Mouse (Mus musculus): ENCODE results near the gene Prx.
A peak's percentile ranks its signal among the peaks of the same experiment; 100 is the strongest.

Gene Prx

GRCm38 (mm10) chr7:27499036-27499435 lies at the start of gene Prx:
Gene Prx, plus strand, starts transcription at chr7:27499324.
- DNase-seq (ENCODE audit: low read depth) = no peak

GRCm38 (mm10) chr7:27451359-27451758 lies 47.8 kb upstream of the Prx start:
- DNase-seq (ENCODE audit: low read depth) = no peak

GRCm38 (mm10) chr7:27452206-27452770 lies 46.8 kb upstream of the Prx start:
- DNase-seq (ENCODE audit: low read depth) = no peak

GRCm38 (mm10) chr7:27454461-27455121 lies 44.5 kb upstream of the Prx start:
- peak; percentile 51 for DNase-seq (ENCODE audit: low read depth)

- DNase-seq (ENCODE audit: low read depth) = no peak
Observed at GRCm38 (mm10) chr7:27455273-27455672, 43.9 kb upstream of the Prx start.

GRCm38 (mm10) chr7:27458614-27459013 lies 40.5 kb upstream of the Prx start:
- no peak for DNase-seq (ENCODE audit: low read depth)

DNA sequence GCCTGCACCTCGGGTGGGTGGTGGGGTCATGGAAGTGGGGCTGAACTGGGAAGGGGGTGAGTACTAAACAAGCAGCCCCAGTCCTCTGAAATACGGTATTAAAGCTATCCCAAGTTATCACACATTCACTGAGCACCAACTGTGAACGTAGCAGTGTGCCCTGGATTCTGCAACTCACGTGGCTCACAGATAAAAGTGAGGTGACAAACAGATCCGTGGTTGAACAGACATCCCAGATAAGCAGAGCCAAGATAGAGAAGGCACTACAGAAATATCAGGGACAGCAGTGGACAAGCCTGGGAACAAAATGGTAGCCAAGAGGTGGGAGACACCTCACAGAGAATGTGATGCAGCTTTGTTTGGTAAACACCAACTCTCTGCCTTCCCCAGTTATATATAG lies 39.5 kb upstream of the Prx start:
- no peak for DNase-seq (ENCODE audit: low read depth)

DNA sequence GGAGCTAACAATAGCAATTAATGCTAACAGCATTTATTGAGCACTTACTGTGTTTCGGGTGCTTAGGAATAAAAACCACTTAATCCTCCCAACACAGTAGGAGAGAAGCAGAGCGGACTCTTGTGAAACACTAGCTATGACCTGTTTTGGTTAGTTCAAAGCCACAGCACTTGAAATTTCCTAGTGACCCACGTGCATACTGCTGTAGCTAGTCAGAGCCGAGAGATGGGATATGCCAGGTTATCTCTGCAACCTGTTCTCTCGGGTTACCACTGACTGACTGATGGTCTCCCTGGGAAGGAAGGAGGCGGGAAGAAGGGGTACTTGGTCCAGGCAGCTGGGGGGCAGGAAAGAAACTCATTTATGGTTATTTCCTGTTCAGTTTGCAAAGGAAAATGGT lies 38.6 kb upstream of the Prx start:
- DNase-seq (ENCODE audit: low read depth) = no peak

DNA sequence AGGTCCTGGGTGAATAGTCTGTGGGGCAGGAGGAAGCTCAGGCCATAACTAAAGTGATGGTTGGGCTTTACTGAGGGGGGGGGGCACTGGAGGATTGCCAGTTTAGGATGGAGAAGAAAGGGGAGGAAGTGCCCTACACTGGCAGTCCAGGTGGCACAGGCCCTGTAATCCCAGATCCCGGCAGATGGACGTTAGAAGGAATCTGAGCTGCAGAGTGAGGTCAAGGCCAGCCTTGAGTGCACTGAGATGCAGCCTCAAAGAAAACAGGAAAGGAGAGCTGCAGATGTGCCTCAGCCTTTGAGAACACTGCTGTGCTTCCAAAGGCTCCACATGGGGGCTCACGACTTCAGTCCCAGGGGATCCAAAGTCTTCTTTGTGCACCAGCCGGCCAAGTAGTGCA lies 31.5 kb upstream of the Prx start:
- peak; percentile 40 for DNase-seq (ENCODE audit: low read depth)

DNA sequence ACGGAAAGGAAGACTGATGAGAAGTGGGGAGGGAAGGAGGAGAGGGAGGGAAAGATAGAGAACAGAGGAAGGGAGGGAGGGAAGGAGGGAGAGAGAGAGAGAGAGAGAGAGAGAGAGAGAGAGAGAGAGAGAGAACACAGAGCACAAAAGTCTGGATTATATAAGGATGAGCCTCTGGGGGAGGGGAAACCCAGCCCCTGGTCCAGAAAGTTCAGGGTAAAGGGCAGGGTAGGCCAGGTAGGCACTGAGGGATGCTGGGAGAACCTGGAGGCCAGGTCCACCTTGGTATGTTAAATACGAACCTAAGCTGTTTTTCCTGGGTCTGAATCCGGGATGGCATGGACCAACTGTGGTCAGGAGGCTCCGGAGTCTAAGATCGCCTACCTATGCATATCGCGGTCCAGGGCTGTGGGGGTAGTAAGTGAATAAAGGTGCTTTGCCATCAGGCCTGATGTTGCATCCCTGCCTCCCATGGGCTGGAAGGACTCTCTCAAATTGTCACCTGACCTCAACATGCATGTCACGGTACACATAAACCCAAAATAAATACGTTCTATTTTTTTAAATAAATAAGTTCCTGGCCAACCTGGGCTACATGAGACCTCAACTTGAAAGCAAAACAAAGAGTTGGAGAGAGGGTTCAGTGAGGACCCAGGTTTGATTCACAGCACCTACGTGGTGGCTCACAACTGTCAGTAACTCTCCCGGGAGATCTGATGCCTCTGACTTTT lies 27.6 kb upstream of the Prx start:
- DNase-seq (ENCODE audit: low read depth) = no peak

DNA sequence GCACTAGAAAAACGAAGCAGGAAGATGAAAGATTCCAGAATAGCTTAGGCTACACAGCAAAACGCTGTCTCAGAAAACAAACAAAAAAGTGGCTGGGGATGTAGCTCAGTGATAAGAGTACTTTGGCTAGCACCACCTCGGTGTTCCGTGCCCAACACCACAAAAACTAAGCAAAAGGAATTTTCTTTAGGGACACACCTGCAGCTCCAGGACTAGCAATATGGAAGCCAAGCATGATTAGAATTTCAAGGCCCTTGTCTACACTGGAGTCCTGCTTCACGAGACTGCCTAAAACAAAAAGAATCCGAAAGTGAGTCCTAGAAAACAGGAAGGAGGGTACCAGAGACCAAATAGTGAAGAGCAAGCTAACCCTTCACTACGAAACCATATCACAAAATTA lies 26.5 kb upstream of the Prx start:
- peak; percentile 44 for DNase-seq (ENCODE audit: low read depth)

- peak; percentile 100 for DNase-seq (ENCODE audit: low read depth)
Observed at GRCm38 (mm10) chr7:27473156-27473834, 25.8 kb upstream of the Prx start, which contains the start of gene Sertad3. Gene Sertad3, plus strand, starts transcription at chr7:27473768.

DNA sequence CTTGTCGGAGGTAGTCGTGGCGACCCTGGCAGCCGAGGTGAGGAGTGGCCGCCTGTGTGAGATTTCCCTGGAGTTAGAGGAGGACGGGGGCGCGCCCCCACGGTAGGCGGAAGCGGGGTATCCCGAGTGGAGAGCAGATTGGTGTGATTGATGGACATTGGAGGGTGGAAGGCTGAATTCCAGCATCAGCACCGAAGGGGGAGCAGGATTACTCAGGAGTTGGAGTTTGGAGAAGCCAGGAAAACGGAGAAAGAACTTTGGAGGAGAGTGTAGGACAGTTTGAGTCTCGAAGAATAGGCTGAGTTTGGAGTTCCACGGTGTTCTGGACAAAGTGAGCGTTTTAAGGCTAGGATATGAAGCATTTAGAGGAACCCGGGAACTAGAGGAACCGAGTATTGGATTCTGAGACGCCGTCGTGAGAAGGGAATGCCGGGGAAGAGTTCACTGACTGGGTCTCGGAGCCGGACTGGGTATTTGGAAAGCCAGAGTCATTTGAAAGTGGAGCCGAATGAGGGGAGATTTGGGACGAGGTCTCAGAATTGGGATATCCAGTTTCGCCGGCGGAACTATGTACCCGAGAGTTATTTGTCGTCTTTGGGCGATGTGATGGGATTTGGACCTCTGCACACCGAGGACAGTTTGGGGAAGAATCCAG lies 25.2 kb upstream of the Prx start:
- DNase-seq (ENCODE audit: low read depth) = no peak

DNA sequence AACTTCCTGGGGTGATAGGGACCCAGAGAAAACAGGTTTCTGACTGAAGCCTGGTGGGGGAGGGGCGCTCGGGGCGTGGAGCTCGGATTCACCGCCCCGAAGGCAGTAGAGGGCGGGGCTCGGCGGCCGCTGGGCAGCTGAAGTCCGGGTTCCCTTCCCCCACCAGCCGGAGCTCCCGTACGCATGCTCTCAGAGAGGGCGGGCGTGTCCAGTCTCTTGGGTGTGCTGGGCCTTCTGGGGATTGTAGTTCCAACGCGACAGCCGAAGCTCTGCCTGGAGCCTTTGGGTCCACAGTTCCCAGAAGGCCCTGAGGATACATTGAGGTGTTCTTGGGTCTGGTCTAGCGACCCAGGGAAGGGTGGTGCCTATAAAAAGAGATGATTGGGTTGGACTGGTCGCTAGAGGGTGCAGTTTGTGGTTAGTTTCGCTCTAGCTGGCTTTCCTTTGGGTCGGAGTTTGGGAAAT lies 24.6 kb upstream of the Prx start:
- DNase-seq (ENCODE audit: low read depth) = peak; percentile 99

DNA sequence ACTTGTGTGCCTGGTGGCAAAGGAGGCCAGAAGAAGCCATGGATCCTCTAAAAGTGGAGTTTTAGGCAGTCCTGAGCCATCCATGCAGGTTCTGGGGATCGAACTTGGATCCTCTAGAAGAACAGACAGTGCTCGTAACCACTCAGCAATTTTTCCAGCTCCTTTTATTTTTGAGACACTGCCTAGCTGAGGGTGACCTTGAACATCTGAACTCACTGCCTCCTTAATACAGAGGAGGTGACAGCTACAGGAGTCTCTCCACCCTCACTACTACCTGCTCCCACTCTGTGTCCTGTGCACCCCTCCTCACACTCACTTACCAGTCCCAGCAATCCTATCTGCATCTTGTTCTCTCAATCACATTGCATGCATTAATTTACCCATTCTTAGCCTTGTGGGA lies 23.5 kb upstream of the Prx start:
- no peak for DNase-seq (ENCODE audit: low read depth)

DNA sequence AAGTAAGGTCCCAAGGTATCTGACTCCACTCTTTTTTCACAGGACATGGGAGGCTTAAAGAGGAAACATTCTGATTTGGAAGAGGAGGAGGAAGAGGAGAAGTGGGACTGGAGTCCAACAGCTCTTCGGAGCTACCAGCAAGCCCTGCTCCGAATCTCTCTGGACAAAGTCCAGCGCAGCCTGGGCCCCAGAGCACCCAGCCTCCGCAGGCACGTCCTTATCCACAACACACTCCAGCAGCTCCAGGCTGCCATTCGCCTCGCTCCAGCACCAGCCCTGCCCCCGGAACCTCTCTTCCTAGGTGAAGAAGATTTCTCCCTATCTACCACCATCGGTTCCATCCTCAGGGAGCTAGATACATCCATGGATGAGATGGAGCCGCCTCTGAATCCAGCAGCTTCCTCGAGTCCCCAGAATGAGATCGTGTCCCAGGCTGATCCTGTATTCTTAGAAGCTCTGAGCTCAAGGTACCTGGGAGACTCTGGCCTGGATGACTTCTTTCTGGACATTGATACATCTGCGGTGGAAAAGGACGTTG lies 23.0 kb upstream of the Prx start:
- DNase-seq (ENCODE audit: low read depth) = no peak

DNA sequence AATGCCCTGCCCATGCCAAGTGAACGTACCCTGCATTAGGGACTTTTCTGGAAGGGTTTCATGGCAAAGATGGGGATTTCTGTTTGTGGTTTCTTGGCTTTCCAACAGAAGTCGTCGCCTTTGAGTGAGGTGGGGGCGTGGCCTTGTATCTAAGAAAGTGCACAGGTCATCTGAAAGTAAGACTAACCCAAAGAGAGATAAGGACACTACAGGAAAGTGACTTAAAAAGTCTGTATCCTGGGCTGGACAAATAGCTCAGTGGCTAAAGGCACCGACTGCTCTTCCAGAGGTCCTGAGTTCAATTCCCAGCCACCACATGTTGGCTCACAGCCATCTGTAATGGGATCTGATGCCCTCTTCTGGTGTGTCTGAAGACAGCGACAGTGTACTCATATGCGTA lies 20.6 kb upstream of the Prx start:
- DNase-seq (ENCODE audit: low read depth) = no peak

- no peak for DNase-seq (ENCODE audit: low read depth)
Observed at GRCm38 (mm10) chr7:27479750-27480149, 19.4 kb upstream of the Prx start.

DNA sequence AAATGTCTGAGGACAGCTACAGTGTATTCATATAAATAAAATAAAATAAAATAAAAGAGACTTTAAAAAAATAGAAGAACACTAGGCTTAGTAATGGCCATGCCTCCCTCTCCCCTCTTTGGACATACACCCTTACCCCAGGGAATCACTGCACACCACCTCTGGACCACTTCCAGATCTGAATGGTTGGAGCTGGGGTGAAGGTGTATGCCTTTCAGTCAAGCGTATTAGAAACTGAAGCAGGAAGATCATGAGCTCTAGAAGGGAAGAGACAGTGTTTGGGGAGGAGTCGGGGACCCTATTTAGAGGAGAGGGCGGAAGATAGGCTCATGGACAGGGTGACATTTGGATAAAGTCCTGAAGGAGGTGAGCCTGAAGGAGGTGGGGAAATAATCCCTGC lies 18.6 kb upstream of the Prx start:
- DNase-seq (ENCODE audit: low read depth) = peak; percentile 30

DNA sequence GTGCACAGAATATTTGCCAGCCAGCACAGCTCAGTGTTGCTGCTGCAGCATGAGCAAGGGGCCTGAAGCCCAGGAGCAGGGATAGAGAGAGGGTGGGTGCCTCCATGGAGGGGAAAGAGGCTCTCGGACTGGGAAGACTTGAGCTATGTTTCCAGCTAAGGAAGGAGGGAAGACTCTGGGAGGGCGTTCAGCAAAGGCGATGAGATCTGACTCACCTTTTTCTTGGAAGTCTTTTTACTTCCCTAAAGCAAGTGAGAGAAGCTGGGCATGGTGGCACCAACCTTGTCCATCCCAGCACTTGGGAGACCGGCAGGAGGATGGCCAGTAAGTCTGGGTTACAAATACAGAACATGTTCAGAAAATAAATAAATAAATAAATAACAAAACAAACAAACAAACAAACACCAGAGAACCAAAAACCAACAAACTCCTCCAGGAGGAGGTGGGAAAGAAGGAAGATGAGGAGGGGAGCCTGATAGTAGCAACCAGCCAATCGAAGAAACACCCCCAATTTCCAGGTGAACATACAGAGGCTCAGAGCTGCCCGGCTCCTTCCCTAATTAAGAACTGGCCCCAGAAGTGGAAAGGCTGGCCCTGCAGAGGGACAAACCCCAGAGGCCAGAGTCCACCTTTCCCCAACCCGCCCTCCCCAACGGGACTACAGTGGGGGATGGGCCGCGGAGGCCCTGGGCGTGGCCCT lies 18.0 kb upstream of the Prx start:
- DNase-seq (ENCODE audit: low read depth) = peak; percentile 75

DNA sequence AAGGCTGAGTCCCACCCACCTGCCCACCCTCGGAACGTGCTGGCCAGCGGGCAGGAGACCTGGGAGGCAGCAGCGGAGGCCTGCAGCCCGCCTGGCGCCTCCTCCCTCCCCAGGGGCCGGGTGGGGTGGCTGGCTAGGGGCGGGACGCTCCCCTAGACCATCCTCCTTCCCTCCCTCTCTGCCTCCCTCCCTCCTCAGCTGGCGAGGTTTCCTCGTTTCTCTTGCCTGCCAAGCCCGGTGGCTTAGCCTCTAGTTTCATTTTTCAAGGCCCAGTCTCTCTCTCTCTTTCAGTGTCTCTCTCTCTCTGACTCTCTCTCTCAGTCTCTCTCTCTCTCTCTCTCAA lies 17.5 kb upstream of the Prx start:
- peak; percentile 98 for DNase-seq (ENCODE audit: low read depth)
